Mouse (Mus musculus): ENCODE data around the gene Atxn2. TPM values are rescaled to one million over a fixed set of nuclear protein-coding genes. Genes with fewer than 3 reads are reported as not detected.

Gene Atxn2
- polyA plus RNA-seq, 1 experiment from 2014 or later = 67.2 TPM

DNA sequence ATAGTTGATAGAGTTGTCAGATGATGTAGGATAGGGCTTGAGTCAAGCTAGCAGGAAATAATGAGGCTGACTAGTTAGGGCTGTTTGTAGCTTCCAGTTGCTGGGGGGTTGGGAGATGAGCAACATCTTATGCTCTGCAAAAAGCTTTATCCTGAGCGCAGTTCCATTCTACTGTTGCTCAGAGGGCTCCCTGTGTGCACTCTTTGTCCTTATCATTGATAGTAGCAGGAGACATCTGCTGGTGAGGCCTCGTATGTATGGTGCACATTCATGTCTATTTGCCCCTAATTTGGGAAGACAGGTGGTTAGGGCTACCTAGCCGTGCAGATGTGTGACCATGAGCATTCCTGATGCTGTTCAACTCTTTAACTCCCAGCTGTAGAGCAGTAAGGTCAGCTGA, 60.5 kb downstream of the Atxn2 start:
- Histone ChIP-seq H3K36me3 (peaks cover 26% of the 10 kb centered on the region), H3K4me2 (replicated peaks) (no peak overlapping the region), H3K27ac (replicated peaks) (no peak overlapping the region), H3K4me3 (no peak overlapping the region), H3K9me3 (no peaks in the 10 kb centered on the region), H3K4me1 (no peaks in the 10 kb centered on the region), H3K9ac (replicated peaks) (no peak overlapping the region), H3K27me3 (no peaks in the 10 kb centered on the region)
- no peak for ATAC-seq (replicated peaks)
- 90% methylated on average over 3 of the region's 3 CpGs for WGBS

DNA sequence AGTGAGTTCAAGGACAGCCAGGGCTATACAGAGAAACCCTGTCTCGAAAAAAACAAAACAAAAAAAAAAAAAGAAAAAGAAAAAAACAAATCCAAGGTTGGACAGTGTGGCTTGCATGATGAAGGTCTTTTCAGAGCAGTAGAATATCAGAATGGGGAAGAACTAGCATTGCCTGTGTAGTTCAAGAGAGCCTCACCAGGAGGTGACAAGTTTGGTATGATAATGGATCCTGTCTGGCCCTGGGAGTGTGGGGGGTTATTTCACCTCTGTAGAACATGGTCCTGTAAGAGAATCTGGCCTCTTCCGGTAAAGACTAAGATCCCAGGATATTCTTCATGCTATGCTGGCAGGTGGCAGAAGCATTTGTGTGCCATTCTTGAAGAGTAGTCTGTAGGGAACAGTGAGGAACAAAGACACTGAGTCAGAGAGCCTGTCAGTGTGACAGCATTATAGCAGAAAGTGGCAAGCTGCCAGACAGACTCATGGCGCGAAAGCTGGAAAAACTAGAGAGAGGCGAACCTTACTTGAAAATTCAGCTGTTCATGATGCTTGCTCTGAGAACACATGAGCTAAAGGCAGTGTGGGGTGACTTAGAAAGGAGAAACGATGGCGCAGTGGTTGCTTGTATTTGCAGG, 67.5 kb downstream of the Atxn2 start:
- no peak overlapping the region for H3K9ac ChIP-seq (replicated peaks)
- peak overlapping the region; percentile 87 for H3K27ac ChIP-seq (replicated peaks)
- H3K36me3 ChIP-seq = peaks cover 27% of the 10 kb centered on the region
- H3K4me3 ChIP-seq = no peak overlapping the region
- no peak overlapping the region for H3K4me2 ChIP-seq (replicated peaks)
- H3K4me1 ChIP-seq = peaks cover 10% of the 10 kb centered on the region
- WGBS = 35% methylated on average over 7 of the region's 7 CpGs
- ATAC-seq (replicated peaks) = peak; percentile 80
- H3K9me3 ChIP-seq = no peaks in the 10 kb centered on the region
- no peaks in the 10 kb centered on the region for H3K27me3 ChIP-seq

DNA sequence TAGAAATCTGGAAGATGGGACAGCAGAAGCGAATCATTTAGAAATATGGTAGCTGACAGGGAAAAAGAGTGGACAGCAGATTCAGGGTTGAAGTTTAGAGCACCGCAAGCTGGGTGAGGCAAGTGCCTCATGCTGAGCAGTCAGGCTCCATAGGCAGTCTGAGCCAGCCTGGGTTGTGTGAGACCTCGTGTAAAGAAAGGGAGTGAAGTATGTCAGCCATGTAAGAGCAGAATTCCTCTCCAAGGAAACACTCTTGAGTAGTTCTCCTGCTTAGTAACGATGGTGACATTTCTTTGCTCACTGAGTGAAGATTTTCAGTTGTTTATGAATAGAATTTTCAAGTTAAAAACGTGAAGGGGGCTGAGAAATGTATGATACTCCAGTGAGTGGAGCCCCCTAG, 69.0 kb downstream of the Atxn2 start:
- WGBS = 82% methylated on average over 5 of the region's 5 CpGs
- no peaks in the 10 kb centered on the region for H3K27me3 ChIP-seq
- peaks cover 27% of the 10 kb centered on the region for H3K36me3 ChIP-seq
- no peak for ATAC-seq (replicated peaks)
- H3K4me2 ChIP-seq (replicated peaks) = no peak overlapping the region
- H3K9me3 ChIP-seq = no peaks in the 10 kb centered on the region
- H3K4me3 ChIP-seq = no peak overlapping the region
- no peak overlapping the region for H3K9ac ChIP-seq (replicated peaks)
- H3K27ac ChIP-seq (replicated peaks) = no peak overlapping the region
- H3K4me1 ChIP-seq = peaks cover 10% of the 10 kb centered on the region

DNA sequence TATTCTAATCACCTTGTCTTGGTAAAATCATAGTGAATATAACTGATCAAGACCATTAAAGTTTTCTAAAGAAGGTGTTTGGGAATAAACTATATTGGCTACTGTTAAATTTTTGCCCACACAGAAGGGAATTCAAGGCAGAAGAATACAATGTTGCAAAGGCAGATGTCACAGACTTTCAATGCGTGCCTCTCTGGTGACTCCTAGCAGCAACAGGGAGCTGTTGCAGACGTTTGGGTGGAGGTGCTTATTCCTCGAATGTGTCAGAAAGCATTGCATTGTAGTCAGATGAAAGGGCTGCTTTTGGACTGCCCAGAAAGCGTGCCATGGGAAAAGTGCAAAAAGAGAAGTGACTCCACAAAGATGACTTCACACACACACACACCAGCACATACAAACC, 71.3 kb downstream of the Atxn2 start:
- WGBS = 51% methylated on average over 4 of the region's 4 CpGs
- H3K27ac ChIP-seq (replicated peaks) = no peak overlapping the region
- H3K9ac ChIP-seq (replicated peaks) = no peak overlapping the region
- ATAC-seq (replicated peaks) = no peak
- no peaks in the 10 kb centered on the region for H3K9me3 ChIP-seq
- H3K4me1 ChIP-seq = peaks cover 10% of the 10 kb centered on the region
- no peaks in the 10 kb centered on the region for H3K27me3 ChIP-seq
- H3K36me3 ChIP-seq = peaks cover 41% of the 10 kb centered on the region
- H3K4me3 ChIP-seq = no peak overlapping the region
- no peak overlapping the region for H3K4me2 ChIP-seq (replicated peaks)

DNA sequence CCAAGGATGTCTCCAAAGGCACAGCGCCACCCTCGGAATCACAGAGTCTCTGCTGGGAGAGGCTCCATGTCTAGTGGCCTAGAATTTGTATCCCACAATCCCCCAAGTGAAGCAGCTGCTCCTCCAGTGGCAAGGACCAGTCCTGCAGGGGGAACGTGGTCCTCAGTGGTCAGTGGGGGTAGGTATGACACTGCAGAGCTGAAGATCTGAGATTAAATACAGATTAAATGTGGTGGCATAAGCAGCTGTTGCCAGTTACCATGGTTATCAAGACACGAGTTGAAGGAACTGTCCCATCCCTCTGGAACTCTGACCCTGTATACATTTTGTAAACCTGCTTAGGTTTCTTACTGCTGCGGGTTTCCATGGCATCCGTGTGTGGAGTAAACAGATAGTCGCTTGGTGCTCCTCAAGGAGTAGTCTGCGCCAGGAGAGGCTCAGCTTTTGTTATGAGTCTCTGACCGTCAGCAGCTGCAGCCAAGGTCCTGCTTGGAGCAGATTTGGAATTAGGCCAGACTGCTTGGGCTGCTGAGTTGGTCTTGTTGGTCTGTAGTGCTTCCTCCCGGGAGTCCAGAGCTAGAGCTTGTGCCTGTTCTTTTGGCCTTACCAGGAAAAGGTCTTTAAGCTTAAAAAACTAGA, 72.8 kb downstream of the Atxn2 start:
- no peaks in the 10 kb centered on the region for H3K27me3 ChIP-seq
- 60% methylated on average over 10 of the region's 10 CpGs for WGBS
- no peaks in the 10 kb centered on the region for H3K9me3 ChIP-seq
- no peak overlapping the region for H3K27ac ChIP-seq (replicated peaks)
- ATAC-seq (replicated peaks) = no peak
- no peak overlapping the region for H3K4me2 ChIP-seq (replicated peaks)
- H3K9ac ChIP-seq (replicated peaks) = no peak overlapping the region
- H3K4me1 ChIP-seq = peaks cover 4% of the 10 kb centered on the region; the same call in 1 of the 2 replicates
- peaks cover 43% of the 10 kb centered on the region for H3K36me3 ChIP-seq
- no peak overlapping the region for H3K4me3 ChIP-seq

DNA sequence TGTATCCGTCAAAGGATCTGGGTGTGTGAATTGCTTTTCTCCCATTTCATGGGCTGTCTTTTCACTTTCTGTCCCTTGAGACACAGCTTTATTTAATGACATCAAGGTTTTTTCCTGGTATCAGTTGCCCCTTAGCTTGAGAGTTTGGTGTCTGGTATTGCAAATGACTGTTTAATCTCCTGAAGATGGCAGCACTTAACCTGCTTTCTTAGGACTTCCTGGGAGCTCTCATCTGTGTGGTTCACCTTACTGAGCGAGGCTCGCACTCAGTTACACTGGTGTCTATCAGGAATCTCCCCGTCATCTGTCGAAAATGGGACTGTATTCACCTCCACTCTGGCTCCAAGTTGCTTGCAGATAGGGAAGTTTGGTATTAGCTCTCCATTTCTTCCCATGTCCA, 79.9 kb downstream of the Atxn2 start:
- Histone ChIP-seq H3K9me3 (no peaks in the 10 kb centered on the region), H3K27ac (replicated peaks) (no peak overlapping the region), H3K4me2 (replicated peaks) (no peak overlapping the region), H3K4me3 (no peak overlapping the region), H3K9ac (replicated peaks) (no peak overlapping the region), H3K27me3 (no peaks in the 10 kb centered on the region), H3K36me3 (peaks cover 44% of the 10 kb centered on the region), H3K4me1 (no peaks in the 10 kb centered on the region)
- ATAC-seq (replicated peaks) = no peak
- 87% methylated on average over 5 of the region's 5 CpGs for WGBS

DNA sequence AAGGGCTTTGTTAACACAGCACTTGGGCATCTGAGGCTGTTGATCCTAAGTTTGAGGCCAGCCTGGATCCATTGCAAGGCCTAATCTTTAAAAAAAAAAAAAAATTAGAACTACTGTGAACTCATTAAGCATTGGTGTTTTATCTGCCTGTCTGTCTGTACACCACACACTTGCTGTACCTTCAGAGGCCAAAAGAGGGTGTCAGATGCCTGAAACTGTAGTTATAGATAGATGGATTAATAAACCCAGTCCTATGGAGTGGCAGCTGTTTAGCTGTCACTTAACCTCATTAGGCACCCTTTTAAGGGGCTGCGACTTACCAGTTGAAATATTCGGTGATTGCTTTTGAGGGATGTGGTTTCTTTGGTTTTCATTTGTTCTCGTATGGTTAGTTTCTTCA, 84.7 kb downstream of the Atxn2 start:
- Histone ChIP-seq H3K9me3 (no peaks in the 10 kb centered on the region), H3K27ac (replicated peaks) (no peak overlapping the region), H3K27me3 (no peaks in the 10 kb centered on the region), H3K9ac (replicated peaks) (no peak overlapping the region), H3K4me3 (no peak overlapping the region), H3K4me2 (replicated peaks) (no peak overlapping the region), H3K36me3 (peaks cover 52% of the 10 kb centered on the region), H3K4me1 (no peaks in the 10 kb centered on the region)
- 75% methylated on average over 3 of the region's 3 CpGs for WGBS
- ATAC-seq (replicated peaks) = no peak

DNA sequence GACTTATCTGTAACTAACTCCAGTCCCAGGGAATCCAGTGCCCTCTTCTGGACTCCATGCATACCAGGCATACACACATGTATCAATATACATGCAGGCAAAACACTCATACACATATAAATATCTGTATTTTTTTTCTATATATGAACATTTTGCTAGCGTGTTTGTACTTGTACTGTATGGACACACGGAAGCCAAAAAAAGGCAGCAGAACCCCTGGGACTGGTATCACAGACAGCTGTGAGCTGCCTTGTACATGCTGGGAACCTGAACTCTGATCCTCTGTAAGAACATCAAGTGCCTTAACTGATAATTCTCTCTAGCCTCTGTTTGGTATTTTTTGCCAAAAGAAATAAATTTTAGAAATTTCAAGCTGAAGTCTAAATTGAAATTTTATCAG, 87.3 kb downstream of the Atxn2 start:
- WGBS = 94% methylated on average over 2 of the region's 2 CpGs
- H3K9me3 ChIP-seq = no peaks in the 10 kb centered on the region
- no peak for ATAC-seq (replicated peaks)
- no peak overlapping the region for H3K9ac ChIP-seq (replicated peaks)
- H3K4me1 ChIP-seq = no peaks in the 10 kb centered on the region
- H3K27ac ChIP-seq (replicated peaks) = no peak overlapping the region
- no peak overlapping the region for H3K4me3 ChIP-seq
- no peak overlapping the region for H3K4me2 ChIP-seq (replicated peaks)
- H3K27me3 ChIP-seq = no peaks in the 10 kb centered on the region
- H3K36me3 ChIP-seq = peaks cover 66% of the 10 kb centered on the region

DNA sequence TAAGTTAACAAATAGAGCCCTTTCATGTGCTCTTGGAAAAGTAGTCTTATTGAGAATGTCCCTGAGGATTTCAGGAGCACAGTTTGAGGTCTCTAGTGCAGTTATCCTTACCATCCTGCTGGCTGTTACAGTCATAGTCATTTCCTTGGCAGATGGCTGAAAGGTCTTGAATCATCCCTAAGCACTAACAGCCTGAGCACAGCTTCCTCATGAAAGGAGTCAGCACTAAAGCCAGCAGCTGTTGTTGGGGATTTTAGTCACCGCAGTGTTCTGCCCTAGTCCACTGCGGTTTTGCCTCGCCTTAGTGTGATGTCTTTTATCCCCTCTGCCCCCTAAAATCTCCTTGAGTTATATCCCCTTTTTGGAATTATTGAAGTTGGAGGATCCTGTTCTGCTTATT, 96.0 kb downstream of the Atxn2 start:
- no peak overlapping the region for H3K4me2 ChIP-seq (replicated peaks)
- no peak overlapping the region for H3K4me3 ChIP-seq
- H3K4me1 ChIP-seq = peaks cover 8% of the 10 kb centered on the region; the same call in 1 of the 2 replicates
- no peaks in the 10 kb centered on the region for H3K9me3 ChIP-seq
- WGBS = 88% methylated on average over 3 of the region's 3 CpGs
- H3K27ac ChIP-seq (replicated peaks) = no peak overlapping the region
- no peaks in the 10 kb centered on the region for H3K27me3 ChIP-seq
- H3K9ac ChIP-seq (replicated peaks) = no peak overlapping the region
- H3K36me3 ChIP-seq = peaks cover 45% of the 10 kb centered on the region
- no peak for ATAC-seq (replicated peaks)

DNA sequence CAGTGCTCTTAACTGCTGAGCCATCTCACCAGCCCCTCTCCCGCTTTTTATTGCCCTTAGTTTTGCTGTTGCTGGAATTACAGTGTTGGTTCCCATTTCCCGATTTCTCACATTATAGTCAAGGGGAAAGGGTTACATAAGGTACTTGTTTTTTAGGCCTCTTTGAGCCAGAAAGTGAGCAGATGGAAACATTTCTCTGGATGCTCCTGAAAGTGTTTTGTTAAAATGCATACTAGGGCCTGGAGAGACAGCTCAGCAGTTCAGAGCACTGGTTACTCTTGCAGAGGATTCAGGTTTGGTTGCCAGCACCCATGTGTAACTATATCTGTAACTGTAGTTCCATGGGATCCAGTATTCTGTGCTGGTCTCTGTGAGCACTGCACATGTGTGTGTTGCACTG, 97.1 kb downstream of the Atxn2 start:
- Histone ChIP-seq H3K27ac (replicated peaks) (no peak overlapping the region), H3K36me3 (peaks cover 44% of the 10 kb centered on the region), H3K4me2 (replicated peaks) (no peak overlapping the region), H3K27me3 (no peaks in the 10 kb centered on the region), H3K4me3 (no peak overlapping the region), H3K9ac (replicated peaks) (no peak overlapping the region), H3K4me1 (peaks cover 8% of the 10 kb centered on the region; the same call in 1 of the 2 replicates), H3K9me3 (no peaks in the 10 kb centered on the region)
- 93% methylated on average over 2 of the region's 2 CpGs for WGBS
- no peak for ATAC-seq (replicated peaks)

DNA sequence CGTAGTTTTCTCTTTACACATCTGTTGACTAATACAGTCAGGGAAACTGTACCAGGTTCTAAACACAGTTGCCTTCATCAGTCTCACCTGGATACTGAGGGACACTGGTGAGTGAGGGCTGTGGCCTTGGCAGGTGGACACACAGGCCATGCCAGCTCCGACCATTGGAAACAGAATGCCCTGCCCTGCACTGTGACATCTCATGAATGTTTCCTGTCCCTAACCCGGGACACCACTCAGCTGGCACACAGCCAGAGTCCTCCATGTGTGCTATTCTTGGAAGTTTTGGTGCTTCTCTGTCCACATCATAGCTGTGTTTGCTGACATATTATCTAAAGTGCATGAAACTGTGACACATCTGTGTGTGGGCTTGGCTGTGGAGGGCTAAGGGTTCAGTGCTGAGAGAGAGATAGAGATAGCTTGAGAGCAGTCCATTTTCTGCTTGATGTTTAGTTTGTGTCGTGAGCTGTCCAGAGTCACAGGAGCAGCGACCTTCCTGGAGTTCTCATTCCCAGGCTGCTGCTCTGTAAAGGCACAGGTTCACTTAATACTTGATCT, 98.6 kb downstream of the Atxn2 start:
- H3K36me3 ChIP-seq = peaks cover 40% of the 10 kb centered on the region
- no peak overlapping the region for H3K27ac ChIP-seq (replicated peaks)
- no peaks in the 10 kb centered on the region for H3K27me3 ChIP-seq
- H3K4me1 ChIP-seq = peaks cover 8% of the 10 kb centered on the region; the same call in 1 of the 2 replicates
- no peak for ATAC-seq (replicated peaks)
- H3K9ac ChIP-seq (replicated peaks) = no peak overlapping the region
- H3K4me3 ChIP-seq = no peak overlapping the region
- WGBS = 82% methylated on average over 5 of the region's 5 CpGs
- no peak overlapping the region for H3K4me2 ChIP-seq (replicated peaks)
- no peaks in the 10 kb centered on the region for H3K9me3 ChIP-seq

DNA sequence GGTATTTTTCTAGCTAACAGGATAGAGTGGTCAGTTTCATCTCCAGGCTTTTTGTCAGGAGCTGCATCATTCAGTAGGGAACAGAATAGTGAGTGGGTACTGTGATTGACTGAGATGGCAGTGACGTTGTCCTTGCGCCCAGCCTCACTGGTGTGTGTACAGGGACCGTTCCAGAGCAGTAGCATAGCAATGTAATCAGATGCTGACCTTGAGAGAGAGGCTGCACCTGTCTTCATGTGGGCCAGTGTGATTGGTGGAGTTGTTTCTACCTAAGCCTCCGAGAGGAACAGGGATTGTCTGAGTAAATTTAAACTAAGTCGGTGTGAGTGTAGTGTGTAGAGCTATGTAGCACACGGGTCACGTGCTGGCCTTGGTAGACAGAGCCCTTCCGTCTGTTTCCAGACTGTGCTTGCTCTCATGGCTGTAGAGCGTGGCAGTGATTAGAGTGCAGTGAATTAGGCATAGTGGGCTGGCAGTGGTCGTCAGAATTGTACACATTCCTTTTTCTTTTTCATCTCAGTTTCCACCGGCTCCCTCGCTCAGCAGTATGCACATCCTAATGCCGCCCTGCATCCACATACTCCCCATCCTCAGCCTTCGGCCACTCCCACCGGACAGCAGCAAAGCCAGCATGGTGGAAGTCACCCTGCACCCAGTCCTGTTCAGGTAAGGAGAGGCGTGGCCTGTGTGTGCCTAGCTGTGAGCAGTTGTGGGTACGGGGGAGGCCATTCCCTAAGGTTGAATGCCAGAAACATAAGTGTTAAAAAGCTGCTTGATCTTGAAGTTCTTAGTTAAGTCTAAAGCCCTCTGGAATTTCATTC, 99.4 kb downstream of the Atxn2 start:
- WGBS = 90% methylated on average over 17 of the region's 17 CpGs
- Histone ChIP-seq H3K36me3 (peaks cover 48% of the 10 kb centered on the region), H3K4me1 (0 out of 2 replicates have a peak, but pooled peaks cover 3% of the 10 kb centered on the region), H3K27me3 (no peaks in the 10 kb centered on the region), H3K4me3 (no peak overlapping the region), H3K9me3 (no peaks in the 10 kb centered on the region), H3K27ac (replicated peaks) (no peak overlapping the region), H3K4me2 (replicated peaks) (no peak overlapping the region), H3K9ac (replicated peaks) (no peak overlapping the region)
- ATAC-seq (replicated peaks) = no peak

All from forebrain, embryonic 15.5 days (tissue).